Mouse (Mus musculus) brain, embryonic 18.5 days (tissue): ENCODE data around the gene Ifnlr1.
"Not testable (repeated sequence)": the region's sequence is repeated elsewhere in the genome, so short reads cannot be mapped to it uniquely, and the experiment has no call there.

Experiments used
- DNase-seq: peaks from one replicate; pipeline ENCODE4 v3.0.0-alpha.2; 2012; ENCODE audit warnings: low read depth, low spot score

Gene Ifnlr1

DNA sequence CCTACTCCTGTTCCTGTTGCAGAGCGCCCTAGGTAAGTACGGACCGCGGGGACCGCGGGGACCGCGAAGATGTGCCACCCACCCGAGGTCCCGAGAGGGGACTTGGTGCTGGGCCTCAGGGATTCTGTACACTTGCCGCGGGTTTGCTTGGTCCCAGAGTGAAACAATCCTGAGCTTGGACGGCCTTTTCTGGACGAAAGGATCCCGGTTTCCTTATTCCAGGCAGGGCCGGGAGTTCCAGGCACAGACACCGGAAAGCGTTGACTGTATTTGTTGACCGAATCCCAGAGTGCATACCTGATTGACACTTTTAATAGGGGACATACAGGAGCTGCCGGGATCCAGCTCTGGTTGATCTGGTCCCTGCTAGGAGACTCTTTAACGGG, 474 bp downstream of the Ifnlr1 start:
- DNase-seq = no peak

DNA sequence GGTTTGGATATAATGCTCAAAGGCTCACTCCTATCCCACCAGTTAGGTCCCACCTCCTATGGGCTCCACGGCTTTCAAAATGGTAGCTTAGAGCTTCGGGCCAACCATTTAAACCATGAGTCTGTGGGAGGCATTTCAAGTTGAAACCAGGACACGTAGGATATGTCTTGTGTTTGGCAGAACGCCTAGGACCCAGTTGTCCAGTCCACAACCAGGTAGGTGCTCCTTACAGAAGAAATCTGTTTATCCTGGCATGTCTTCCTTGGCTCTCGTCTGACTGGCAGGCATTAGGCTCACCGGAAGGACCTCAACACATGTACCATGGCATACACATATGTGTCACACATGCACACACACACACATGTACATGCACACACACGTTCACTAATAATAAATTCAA, 3.7 kb downstream of the Ifnlr1 start:
- no peak for DNase-seq

DNA sequence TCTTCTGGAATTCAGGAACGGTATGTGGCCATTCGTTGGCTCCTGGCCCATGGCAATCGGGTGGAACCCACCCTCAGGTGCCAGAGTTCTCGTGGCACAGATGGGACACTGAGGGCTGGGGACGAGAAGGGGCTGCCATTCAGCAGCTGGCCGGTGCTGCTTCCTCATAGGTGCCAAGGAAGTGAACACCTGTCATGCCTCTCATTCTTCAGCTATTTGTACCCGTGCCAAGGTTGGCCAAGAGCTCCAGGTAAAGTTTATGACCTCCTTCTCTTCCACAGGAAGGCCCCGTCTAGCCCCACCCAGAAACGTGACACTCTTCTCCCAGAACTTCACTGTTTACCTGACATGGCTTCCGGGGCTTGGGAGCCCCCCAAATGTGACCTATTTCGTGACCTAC, 4.2 kb downstream of the Ifnlr1 start:
- DNase-seq = no peak

DNA sequence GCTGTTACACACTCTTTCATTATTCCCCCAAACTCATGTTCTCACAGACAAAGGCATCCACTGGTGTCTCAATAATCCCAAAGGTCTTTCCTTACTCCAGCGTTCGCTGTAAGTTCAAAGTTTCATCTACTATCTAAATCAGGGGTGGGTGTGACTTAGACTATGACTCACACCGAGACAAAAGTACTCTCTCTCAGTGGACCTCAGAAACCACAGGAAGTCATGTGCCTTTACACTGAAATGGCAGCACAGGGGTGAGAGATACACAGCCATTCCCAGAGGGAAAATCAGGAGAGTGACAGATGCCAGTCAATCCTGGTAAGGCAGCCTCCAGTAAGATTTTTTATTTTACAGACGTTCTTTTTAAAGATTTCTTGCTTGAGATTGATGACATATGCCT, 6.8 kb downstream of the Ifnlr1 start:
- DNase-seq = no peak

DNA sequence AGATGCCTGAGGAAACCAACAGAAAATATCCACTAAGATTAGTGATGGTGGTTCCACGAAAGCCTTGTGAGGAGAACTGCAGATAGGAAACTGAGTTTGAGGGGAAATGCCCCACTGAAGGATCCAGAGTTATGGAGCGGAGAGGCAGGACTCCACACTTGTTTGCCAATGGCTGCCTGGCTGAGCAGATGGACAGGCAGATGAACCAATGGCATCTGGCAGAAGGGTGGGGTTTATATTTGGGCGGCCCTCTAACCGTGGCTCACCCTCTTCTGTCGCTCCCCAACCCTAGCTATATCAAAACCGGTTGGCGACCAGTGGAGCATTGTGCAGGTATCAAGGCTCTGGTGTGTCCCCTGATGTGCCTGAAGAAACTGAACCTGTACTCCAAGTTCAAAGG, 12.4 kb downstream of the Ifnlr1 start:
- DNase-seq = no peak

DNA sequence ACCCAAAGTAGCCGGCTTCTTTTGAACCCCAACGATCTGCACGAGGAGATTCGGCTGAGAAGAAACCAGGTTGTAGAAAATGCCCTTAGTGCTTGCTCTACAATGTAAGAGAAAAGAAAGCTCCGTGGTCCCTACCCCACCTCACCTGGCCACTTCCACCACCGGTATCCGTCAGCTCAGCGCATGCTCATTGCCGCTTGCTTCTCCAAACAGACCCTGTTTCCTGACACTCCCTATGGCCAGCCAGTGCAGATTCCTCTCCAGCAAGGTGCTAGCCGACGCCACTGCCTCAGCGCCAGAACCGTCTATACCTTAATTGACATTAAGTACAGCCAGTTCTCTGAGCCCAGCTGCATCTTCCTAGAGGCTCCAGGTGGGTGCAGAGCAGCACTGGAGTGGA, 17.4 kb downstream of the Ifnlr1 start:
- no peak for DNase-seq

DNA sequence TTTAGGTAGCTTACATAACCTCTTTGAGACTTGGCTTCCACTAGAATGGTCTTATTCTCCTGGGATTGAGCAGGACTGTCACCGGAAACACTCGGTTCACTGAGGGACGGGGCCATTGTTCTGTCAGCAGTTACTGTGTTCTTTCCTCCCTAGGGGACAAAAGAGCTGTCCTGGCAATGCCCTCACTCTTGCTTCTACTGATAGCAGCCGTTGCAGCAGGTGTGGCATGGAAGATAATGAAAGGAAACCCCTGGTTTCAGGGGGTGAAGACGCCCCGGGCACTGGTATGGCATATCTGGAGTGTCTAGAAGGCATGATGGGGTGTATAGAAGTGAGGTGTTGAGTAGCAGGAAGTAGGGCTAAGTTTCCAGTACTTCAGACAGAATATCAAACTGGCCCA, 17.9 kb downstream of the Ifnlr1 start:
- no peak for DNase-seq

DNA sequence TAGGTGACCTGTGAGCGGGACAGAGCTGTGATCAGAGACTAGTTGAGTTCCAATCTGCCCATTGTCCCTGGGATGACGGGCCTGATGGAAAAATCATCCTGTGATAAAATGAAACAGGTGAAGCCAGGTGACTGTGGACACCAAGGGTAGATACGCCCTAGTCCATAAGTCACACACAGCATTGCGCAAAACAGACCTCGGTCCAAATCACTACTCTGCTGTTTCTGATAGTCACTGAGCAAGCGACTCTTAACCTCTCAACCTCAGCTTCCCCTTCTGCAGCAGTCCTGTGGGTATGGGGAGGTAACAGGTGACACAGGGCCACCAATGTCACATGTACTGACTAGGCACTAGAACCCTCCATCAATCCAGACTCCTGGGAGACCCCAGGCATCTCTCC, 20.0 kb downstream of the Ifnlr1 start:
- DNase-seq = no peak

DNA sequence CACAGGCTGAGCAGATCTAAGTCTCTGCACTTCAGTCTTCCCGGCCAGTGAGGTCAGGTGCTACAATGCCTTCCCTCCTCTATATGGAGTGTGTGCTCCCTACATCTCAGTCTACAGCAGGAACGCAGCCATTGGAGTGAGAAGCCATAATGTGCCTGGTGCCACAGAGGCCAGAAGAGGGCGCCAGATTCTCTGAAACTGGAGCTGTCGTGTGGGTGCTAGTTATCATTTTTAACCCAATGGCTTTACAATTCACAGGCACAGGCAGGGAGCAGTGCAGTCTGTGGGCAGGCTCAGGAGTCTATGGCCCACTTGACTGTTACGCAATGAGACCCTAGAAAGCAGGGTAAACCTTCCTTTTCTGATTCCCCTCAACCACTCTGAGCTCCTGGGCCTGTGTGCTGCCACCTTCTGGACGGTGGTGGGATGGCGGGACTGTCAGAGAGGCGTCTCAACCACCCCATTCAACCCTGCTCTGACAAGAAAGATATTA, 23.0 kb downstream of the Ifnlr1 start:
- no peak for DNase-seq

DNA sequence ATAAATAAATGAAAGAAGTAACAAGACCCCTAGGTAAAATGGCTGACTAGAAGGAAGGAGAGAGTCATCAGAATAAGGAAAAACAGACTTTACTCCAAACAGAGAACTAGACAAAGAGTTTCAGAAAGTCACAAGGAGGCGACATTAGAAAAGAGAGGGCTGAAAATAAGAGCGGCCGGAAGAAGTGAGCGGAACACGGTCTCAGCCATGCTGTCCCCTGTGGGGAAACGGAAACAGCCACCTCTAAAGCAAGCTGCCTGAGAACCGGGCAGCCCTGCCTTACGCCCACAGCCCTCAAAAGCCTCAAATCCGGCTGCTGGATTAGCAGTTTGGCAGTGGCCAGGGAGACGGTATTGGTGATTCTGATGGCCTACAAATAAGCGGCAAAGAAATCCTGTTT, 23.5 kb downstream of the Ifnlr1 start:
- no peak for DNase-seq

DNA sequence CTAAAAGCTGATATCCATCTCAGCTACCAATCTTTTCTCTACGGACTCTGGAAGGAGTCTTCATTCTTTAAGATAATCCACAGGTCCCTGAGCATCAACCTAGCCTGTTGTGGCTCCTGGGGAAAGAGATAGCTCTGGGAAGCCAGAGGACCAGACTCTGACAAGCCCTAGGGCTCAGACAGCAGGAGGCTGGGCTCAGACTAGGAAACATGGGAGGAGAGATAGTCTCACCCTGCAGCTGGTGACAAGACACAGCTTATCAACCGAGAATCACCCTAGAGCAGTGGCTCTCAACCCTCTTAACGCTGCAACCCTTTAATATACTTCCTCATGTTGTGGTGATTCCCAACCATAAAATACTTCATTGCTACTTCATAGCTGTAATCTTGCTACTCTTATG, 24.3 kb downstream of the Ifnlr1 start:
- DNase-seq = no peak

DNA sequence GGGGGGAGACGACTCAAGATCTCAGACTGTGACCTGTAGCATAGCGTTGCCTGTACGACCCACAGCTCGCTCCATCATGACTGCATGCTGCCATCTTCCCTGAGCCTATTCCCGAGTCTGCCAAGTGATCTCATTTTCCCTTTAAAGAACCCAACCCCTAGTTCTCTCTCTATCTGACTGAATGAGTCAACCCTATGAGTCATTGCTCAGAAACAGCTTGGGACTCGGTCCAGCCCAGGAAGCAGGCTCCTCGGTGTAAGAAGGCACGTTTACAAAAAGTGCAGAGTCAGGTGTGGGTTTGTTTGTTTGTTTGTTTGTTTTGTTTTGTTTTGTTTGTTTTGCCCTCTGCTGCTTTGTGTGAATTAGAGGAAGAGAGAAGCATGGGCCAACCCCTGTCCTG, 28.7 kb downstream of the Ifnlr1 start:
- no peak for DNase-seq

DNA sequence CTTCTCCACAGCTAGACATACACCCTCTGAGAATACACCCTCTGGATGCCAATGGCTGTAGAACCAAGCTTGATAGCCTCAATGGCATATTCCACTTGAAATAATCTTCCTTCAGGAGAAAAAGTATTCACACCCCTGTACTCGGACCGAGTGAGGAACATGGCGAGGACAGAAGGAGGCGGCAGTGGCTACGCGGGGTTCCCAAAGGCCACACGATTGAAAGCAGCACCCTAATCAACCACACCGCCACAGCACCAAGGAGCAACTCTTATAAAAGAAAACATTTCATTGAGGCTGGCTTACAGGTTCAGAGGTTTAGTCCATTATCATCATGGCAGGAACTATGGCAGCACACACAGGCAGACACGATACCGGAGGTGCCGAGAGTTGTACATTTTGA, 30.4 kb downstream of the Ifnlr1 start:
- DNase-seq = not testable (repeated sequence)

DNA sequence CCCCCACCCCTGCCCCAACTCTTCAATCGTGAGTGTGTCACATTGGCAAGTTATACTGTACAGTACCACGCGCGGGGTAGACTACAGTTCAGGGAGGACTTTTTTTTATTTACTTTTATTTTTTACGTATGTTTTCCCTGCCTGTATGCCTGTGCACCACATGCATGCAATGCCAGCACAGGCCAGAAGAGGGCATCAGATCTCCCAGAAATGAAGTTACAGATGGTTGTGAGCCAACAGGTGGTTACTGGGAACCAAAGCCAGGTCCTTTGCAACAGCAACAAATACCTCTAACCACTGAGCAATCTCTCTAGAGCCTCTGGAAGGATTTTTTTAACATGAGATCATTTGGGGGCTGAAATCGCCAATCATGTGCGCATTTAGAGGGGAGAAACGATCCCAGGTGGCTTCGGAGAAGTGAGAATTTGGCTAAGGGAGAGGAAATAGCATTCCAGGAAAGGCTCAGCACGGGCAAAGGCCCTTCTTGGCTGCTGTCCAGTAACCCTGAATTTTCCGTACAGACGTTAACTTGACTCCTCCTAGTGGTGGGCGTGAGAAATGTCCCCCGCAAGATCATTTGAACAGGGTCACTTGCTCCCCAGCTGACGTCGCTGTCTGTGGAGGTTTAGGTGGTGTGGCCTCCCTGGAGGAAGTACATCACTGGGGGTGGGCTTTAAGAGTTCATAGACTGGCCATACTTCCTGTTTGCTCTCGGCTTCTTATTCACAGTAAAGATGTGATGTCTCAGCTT, 36.6 kb downstream of the Ifnlr1 start:
- no peak for DNase-seq

DNA sequence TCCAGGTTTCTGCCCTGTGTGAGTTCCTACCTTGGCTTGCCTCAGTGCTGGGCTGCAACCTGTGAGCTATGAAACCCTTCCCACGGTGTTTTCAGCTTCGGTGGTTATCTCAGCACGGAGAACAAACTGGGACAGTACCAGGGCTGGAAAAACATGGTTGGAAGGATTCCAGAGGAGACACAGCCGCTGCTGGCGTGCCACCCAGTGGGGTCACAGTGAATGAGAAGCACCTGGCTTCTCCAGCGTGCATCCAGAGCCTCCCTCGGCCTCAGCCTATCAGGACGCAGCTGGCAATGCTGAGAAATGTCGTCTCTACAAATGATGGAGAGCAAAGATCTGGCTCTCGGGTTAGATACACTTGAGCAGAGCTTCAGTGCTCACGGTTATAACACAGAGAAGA, 40.3 kb downstream of the Ifnlr1 start:
- DNase-seq = no peak

DNA sequence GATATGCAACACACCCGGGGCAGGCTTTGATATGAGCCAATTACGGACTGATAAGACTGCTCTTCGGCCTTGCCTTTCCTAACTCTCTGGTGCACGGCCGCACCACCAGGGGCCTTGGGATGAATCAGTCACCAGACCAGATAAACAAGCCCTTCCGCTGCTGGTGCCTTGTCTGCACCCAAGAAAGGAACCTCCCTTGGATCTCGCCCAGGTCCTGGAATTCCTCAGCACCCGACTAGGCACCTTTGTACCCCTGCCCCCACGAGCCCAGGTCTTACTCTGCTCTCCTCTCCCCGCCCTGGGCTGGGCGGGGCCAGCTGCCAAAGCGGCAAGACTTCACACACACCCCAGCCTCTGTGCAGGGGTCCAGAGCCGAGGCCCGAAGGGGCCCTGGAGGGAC, 41.7 kb downstream of the Ifnlr1 start, which contains the start of gene Il22ra1:
Il22ra1 (plus strand) TSS at position 356 of the 400 bp plus-strand sequence.
- no peak for DNase-seq

DNA sequence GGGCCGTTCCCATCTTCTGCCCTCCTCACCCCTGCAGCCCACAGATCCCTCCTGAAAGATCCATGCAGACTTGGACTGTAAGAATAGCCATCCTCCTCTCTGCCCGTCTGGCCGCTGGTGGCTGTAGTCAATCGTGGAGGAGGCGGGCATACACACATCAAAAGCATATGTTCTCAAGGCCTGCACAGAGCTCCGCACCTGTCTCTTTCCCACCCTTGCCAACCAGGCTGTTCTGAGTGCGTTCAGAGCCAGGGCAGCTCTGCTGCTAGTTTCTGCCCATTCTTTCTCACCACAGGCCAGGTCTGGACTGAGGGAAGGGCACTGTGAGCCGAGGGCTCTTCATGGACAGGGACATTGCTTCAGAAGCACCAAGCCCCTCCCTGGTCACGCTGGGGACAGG, 44.1 kb downstream of the Ifnlr1 start:
- no peak for DNase-seq

DNA sequence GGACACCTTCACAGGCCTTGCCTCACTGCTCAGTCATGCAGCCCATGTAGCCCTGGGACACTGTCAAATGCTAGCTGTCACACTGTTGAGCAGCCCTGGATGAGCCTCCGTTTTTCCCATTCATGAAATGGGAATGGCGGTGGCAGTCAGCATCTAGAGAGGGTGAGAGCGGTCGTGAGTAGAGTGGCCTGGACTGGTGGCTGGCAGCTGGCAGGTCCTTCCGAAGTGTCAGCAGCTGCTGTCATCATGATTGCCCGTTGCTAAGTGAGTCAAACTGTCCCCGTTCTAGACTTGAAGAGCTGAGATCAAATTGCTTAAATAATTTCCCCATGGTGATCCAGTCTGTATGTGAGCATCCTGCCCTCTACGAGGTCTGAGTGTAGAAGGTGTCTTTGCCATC, 44.9 kb downstream of the Ifnlr1 start:
- no peak for DNase-seq

DNA sequence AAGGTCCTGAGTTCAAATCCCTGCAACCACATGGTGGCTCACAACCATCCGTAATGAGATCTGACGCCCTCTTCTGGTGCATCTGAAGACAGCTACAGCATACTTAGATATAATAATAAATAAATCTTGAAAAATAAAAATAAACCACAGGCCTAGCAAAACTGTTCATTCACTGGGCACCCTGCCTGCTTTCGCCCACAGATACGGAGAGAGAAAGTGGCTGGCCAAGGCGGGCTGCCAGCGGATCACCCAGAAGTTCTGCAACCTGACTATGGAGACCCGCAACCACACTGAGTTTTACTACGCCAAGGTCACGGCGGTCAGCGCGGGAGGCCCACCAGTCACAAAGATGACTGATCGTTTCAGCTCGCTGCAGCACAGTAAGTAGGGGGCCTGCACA, 47.8 kb downstream of the Ifnlr1 start:
- no peak for DNase-seq

DNA sequence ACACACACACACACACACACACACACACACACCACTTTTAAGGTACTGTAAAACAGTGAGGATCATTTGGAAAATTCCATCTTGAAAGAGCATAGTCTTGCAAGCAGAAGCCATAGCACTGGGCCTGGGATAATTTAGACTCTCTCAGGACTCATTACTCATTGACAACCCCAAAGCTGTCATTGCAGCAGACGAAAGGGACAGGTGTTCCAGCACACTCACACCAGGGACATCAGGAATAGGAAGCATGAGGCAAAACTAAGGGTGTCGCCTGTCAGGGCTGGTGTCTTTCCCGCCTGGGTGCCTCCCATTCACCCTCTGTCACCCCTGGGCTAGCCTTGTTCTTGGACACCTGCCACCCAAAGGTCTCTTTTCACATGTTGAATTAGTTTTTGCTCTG, 50.8 kb downstream of the Ifnlr1 start:
- no peak for DNase-seq

DNA sequence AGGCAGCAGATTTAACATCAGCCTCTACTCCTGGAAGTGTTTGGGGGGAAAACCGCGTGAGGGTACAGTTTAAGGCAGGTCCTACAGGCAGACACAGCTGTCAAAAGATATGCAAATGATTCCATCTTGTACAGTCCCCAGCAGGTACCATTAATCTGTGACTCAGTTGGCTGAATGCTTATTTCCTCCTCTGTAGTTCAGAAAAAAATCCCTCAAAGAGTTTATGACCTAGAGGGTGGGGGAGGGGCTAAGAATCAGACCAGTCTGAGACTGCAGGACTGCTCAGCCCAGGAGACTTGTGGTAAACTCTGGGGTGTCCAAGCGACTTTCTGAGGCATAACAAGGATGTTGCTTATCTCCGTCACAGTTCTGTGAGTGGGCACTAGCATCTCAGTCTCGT, 52.1 kb downstream of the Ifnlr1 start:
- no peak for DNase-seq

DNA sequence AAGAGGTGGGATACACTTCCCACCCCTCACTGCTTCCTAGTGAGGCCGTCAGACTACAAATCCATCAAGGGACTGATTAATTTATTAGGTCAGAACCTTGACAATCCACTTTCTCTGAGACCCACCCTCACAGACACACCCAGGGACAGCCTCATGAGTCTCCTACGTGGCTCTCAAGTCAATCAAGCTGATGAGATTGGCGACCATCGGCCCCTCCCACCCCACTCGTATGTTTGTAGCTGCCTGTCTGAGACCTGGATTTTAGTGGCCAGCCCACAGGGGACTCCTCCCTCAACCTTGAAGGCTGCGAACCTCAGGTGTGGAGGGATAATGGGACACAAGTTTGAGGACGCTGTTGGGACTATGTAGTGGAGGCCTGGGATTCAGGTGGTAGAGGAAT, 53.1 kb downstream of the Ifnlr1 start:
- no peak for DNase-seq

DNA sequence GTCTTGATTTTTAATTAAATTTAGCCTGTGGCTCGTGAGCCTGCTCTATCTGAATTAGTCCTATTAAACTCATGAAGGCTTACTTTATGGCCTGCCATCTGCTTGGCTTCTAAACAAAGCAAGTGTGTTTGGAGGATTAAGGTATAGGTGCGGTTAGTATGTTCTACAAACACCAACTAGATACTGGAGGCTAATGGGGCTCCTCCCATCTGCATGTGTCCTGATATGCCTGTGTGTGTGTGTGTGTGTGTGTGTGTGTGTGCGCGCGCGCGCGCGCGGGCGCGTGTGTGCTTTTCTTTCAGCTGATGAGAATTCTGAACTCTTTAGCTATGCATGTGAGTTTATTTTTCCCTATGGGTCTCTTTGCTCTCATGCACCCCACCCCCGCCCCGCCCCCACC, 53.6 kb downstream of the Ifnlr1 start:
- DNase-seq = no peak

DNA sequence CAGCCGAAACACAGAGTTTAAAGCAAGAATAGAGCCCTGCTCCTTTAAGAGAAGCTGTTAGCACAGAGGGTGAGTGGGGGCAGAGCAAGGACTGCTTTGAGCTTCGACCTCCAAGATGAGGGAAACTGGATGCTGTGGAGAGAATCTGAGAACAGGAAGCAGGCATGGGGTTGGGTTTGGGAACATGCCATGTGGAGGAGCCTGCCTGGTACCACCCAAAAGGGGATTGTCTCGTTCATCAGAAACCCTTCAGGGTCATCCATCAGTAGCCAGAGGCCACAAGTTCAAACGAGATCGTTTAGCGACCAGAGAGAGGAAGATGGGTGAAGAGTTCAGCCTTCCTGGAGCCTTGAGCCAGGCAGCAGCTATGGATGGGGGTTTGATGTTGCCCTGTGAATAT, 57.4 kb downstream of the Ifnlr1 start:
- DNase-seq = no peak
